Mouse (Mus musculus) ovary, postnatal 36 days (tissue): ENCODE measurements at regions not wholly inside any gene's neighbourhood (a gene's known extent, or its start where the extent isn't known, plus 50 kb on each side); places are given as distances from the start of the nearest gene placed in this dataset.

ENCODE experiments used
- DNase-seq: peaks from one replicate; pipeline ENCODE4 v3.0.0; 2022; ENCODE audit warnings: low spot score, mixed read lengths

DNA sequence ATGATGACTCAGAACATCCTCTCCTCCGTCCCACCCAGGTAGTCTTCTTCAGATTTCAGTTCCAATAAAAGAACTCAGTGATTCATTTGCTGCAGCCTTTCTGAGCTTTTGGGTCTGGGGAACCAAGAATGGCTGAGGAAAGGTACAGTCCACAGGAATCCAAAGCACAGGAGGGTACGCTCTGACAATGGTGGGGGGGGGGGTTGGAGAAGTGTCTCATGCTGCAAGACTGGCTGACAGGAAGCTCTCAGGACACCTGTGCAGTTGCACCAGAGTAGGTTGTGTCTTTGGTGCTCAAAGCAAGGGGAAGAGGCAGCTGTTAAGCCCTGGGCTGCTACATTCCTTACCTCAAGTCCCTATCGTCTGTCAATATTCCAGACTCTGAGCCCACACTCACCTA is 192.7 kb upstream of the Bcl6 start:
- no peak for DNase-seq

DNA sequence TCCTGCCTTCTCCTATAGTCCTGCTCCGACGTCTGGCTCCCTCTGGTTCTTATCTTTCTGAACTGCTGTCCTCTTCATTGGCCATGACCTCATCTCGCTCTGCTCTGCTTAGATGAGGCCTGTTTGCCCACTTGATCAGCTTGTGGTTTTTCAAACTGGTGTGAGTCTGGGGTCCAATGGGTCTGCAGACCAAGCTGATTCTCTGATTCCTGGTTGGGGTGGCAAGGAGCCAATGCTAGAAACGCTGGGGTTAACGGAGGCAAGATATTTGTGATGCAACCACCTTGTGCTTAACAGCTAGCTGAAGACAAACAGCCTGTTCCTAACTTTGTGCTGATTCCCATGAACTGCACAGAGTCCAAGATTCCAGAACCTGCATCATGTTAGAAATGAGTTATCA is 192.0 kb upstream of the Bcl6 start:
- DNase-seq: no peak

DNA sequence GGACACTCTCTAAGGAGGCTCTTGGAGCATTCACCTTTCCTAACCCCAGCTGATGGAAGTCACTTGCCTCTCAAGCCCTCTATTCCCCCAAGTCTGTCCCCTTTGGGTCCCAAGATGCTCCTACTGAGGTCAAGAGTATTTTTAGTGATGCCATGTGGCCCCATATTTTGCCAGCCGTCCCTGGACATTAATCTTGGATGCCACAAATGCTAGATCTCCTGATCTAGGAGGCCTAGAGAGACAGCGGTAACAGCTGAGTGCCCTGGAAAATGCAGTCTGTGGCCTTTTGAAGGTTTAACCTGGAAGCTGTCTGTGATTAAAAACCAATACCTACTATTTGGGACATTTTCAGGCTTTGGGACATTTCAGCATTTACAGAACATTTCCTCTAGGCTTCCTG is 188.9 kb upstream of the Bcl6 start:
- DNase-seq: no peak

DNA sequence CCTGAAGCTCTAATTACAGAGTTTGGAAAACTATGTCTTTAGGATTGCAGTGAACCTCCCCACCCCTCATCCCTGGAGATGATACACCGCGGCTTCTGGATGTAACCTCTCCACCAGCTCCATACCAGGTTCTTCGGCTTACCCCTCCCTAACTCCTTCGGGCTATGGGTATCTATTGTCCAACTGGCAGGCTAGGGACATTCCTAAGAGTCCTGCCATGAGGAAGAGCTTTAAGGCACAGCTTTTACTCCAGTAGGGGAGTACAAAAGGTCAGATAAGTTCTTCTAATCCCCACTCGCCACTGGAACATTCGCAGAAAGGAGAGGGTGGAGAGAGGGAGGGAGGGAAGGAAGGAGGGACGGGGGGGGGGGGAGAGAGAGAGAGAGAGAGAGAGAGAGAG is 188.5 kb upstream of the Bcl6 start:
- DNase-seq: no peak

DNA sequence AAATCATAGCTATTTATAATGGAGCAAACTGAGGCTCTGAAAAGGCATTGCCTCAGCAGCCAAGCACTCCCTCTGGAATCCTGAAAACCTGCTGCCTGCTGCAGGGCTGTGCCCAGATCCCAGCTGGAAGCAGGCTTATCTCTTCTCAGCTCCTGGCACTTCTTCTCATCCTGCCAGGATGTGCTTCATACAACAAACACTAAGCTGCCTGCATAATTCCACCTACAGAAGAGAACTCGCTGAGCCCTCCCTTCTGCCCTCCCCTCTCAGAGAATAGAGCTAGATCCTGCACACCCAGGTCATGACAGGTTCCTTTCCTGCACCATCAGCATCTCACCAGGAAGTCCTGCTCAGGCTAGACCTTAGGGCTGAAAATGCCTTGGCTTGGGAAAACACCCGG is 187.4 kb upstream of the Bcl6 start:
- DNase-seq: no peak

DNA sequence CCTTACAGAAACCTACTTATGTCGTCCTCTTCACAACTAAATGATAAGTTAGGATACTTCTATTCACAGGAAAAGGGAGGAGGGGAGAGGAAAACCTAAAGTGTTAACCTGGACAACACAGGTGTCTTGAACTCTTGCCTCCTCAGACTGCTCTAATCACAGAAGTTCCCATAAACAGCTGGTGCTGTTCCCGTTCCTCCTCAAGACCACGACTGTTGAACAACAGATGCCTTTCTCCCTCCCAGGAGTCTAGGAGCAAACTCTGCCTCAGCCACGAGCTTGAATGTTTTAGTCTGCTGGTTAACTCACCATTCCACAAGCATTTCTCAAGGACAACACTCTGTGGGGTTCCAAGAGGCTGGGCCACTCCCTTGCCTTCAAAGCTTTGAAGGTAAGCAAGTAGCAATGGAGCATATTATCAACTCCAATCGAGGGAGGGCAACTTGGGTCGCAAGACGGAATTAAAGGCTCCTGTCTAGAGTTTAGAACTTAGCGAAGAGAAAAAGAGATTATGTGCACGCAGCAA is 186.6 kb upstream of the Bcl6 start:
- no peak for DNase-seq

DNA sequence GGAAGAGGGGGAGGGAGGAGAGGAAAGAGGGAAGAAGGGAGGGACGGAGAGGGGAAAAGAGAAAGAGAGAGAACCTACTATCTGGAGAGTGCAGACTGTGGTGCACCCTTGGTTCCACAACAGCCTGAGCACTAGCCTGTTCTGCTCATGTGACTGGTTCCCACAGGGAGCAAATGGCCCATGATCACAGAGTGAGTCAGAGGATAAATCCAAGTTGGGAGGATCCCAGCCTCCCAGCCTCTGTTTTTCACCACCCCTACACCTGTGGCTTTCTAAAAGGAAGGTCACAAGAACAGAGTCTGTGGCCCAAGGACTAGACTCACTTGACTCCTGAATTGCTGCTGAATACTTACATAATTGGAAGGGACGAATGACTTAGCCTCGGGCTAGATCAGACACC is 185.9 kb upstream of the Bcl6 start:
- DNase-seq: no peak

DNA sequence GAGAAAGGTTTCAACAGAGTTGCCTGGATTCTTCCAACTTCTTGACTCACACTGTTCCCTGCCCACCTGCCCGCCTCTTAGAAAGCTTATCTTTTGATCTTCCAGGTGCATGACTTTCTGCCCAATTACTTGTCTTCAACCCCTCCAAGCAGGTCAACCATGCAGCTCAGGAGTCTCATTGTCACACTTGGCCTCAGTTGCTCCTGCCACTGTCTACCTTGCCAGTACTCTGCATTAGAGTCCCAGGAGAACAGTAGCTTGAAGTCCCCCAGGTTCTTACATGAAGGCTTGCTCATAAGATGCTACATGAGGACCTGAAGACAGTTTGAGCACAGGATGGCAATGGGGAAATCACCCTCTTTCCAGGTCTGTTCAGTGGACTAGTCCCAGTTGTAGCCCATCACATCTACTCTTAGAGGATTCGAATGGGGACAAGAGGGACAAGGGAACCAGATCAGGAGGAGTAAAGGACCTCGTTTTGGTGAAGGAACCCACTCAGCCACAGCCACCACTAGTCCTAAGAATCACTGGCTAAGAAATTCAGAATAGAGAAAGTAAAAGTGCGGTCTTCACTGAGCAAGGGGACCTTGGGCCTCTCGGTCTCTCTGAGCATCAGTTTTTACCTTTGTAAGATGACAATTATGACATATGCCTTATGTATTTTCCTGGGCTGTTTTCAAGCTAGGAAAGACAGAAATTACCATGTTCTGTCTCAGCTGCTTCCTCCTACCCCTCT is 185.3 kb upstream of the Bcl6 start:
- no peak for DNase-seq

DNA sequence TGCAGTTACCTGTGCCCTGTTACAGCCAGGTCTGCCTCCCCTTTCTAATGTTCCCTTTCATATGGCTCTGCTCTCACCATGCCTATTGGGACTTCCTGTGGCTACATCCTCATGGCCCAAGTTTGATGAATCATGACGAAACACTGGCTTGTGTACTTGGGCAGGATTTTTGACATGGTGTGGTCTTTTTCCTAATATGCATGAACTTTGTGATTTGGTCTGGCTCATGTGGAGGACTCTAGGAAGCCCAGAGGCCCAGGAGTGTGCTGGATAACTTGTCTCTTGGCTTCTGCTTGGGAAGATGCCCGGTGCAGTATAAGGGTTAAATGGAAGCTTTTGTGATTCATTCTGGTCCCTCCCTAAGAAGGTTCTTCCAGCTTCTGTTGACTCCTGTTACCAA is 184.0 kb upstream of the Bcl6 start:
- no peak for DNase-seq

DNA sequence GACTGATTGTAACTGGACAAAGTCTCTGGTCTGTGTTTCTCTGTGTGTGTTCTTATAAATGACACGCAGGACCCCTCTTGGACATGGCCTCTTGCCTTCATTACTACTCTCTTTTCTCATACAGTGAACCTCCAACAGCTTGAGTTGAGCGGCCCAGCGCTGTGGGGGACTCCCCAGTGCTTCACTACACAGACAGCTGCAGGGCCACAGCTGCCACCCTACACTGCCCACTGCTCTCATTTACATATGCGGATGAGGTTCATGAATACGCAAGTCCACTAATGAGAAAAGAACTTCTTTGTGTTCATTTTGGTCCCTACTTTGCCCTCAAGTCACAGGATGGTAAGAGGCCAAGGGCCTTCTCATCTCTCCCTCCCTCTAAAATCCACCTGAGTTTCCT is 183.4 kb upstream of the Bcl6 start:
- no peak for DNase-seq

DNA sequence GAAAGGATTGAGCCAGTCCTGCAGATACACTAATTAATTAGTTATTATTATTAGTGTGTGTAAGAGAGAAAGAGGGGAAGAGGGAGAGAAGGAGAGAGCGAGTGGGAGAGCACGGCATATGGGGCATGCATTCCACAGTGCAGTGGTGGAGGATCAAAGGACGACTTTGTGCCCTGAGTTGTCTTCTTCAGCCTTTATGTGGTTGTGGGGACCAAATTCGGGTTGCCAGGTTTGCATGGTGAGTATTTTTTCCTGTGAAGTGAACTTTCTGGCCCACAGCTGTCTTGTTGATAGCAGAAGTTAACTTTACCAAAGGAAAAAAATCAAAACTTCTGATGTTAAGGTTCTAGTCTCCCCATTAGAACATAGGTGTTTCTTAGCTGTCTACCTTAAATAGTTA is 182.5 kb upstream of the Bcl6 start:
- DNase-seq: no peak

DNA sequence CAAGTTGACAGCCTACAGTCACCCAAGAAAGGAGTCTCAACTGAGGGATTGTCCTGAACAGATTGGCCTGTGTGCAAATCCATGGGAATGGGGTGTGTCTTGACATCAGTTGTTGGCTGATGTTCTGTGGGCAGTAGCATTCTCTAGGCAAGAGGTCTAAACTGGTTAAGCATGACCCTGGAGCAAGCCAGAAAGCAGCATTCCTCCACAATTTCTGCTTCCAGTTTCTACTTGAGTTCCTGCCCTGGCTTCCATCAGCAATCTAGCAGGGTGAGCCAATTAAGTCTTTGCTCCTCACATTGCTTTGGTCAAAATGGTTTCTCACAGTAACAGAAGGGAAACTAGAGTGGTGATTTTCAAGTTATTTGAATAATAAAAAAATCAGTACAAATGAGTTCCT is 177.8 kb upstream of the Bcl6 start:
- no peak for DNase-seq

DNA sequence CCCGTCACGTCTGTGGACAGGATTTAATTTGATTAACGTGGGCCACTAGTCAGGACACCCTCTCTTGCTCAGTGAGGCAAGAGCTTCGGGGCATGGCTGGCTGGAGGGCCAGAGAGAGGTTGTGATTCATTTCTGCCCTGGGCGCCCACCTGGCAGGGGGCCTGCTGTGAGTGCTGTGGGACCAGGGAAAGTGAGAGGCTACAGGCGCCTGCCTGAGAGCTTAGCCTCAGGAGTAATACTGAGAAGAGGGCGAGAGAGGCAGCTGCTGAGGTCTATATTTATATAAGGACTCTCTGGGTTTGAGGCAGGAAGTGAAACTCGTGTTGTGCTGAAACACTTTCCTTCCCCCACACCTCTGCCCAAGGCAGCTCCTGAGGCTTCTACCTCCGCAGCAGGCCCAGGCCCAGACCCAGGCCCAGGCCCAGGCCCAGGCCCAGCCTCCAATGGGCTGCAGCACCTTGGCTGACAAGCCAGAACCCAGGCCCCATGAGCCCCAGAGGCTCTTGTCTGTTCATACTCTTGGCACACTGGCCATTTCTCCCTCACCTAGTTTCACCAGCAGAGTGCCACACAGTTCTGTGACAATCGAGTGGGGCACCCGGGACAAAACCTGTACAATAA is 176.9 kb upstream of the Bcl6 start:
- no peak for DNase-seq

DNA sequence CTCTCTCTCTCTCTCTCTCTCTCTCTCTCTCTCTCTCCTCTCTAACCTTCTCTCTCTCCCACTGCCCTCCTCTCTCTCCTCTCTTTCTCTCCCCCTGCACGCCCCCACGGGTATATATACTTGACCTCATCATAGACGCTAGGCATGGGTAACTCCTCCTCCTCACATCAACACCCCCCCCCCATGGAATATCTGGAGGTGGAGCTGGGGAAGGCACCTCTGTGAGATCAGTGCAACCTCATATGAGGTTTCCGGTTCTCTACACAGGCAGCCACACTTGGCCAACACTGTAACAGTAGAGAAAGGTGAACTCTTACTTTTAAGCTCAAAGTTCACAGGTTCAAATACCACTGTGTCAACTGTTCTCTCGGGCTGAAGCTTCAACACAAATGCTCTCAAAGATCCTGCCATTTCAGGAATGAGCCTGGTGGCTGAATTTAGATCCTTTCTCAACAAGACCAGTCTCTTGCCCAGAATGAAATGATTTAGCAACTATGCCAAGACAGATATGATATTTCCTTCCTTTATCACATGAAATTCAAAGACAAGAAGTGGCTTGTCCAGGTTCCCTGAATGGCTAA is 172.1 kb upstream of the Bcl6 start:
- DNase-seq: no peak

DNA sequence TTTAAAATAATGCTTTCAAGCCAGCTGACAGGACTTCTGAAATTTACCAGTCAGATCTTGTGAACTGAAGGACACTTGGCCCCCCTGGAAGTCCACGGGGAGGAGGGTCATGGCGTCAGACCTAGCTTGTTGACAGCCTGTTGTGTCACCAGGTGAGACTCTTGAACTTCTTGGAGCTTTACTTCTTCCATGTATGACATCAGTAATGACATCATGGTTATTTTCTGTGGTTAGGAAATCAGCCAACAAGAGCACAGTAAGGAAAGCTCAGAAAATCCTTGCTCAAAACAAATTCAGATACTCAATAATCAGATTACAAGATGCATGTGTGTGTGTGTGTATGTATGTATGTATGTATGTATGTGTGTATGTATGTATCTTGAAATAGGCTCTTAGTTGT is 170.7 kb upstream of the Bcl6 start:
- no peak for DNase-seq

DNA sequence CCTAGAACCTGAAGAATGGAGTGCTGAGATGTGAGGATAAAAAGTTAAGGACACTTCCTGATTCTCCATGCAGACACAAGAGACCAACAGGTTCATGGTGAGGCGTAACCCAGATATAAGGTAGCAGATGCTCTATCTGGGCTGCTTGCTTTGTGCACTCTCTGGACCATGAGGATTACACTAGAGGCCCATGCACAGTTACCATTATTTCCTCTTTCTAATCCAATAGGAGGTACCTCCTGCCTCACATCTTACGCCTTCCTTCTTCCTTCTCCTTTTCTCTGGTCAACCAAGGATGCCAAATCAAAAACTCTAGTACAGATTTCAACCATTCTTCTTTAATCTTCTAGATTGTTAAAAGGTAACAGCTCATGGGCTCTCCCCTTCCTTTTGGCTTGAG is 169.1 kb upstream of the Bcl6 start:
- DNase-seq: no peak

DNA sequence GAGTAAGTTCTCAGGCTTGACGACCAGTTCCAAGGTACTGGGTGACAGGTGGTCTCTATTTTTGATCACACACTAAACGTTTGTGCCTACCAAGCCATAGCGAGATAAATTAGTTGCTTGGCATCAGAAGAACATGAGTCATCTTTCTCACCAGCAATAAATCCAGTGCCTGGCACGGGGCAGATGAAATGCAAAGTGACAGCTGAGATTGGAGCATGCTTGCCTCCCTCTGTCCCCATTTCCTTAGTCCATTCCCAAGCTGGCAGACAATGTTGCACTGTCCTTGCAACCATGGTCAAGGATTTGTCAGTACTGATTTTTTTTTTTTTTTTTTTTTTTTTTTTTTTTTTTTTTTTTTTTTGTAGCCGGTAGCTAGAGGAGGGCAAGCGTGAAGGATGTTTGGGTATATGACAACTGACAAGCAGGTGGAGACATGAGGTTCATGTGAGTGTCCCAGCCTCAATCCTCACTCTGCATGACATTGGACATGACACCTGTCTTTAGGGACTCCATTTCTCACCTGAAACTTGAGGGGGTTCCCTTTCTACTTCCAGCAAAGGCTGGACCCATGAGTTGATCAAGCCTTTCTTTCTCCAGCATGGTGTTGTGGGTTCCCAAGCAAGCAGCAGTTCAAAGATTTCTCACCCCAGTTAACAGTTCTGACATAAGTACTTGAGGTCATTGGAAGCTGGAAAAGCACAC is 168.2 kb upstream of the Bcl6 start:
- no peak for DNase-seq

DNA sequence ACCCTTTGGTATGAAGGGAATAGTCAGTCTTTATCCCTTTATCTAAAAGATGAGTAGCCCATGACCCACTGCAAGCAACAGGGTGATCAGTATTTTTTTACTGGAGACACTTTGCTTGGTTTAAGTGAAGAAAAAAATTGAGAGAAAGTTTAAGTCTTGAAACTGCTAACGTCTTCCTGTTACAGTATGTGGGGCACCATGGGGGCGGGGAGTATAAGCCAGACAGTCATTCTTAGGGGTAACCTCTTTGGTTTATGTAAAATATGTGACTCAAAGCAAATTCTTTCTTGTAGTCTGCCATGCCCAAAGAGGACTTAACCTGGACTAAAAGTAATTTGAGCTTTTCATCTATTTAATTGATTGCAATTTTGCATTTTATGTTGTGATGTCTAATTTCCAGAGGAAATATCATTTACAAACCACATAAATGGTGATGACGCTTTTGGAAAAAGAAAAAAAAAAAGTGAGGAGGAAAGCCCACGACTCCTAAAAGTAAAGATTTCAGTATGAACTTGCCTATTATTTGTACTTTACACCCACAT is 166.2 kb upstream of the Bcl6 start:
- no peak for DNase-seq

DNA sequence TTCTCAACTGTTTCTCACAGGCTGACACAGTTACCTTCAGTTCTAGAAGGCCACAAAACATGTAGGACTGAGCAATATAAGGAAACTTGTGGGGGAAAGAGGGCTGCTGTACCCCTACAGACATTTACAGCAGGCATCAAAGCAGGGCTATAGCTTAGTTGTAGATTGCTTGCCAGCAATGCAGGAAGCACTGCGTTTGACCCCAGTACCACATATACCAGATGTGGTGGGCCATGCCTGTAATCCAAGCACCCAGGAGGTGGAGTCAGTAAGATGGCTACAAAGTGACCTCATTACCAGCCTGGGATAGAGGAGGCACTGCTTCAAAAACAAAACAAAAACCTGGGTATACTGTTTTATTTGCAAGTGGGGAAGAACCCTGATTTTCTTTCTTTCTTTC is 165.3 kb upstream of the Bcl6 start:
- DNase-seq: no peak

DNA sequence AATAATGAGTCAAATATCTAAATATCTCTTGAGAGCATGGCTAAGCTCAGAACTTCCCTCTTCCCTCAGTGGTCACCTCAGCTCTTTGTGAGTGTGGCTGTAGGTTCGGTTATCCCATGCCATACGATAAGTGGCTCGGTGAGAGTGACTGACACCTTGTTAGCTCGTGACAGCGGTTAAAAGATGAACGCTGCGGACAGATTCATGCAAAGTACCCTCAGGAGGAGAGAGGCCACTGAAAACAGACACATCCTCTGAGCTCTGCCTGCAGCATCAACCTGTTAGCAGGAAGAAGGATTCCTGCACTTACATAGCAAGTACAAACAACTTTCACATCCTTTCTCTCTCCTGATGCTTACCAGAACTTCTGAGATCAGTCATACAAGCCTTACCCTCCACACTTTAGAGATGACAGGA is 163.2 kb upstream of the Bcl6 start:
- DNase-seq: no peak

DNA sequence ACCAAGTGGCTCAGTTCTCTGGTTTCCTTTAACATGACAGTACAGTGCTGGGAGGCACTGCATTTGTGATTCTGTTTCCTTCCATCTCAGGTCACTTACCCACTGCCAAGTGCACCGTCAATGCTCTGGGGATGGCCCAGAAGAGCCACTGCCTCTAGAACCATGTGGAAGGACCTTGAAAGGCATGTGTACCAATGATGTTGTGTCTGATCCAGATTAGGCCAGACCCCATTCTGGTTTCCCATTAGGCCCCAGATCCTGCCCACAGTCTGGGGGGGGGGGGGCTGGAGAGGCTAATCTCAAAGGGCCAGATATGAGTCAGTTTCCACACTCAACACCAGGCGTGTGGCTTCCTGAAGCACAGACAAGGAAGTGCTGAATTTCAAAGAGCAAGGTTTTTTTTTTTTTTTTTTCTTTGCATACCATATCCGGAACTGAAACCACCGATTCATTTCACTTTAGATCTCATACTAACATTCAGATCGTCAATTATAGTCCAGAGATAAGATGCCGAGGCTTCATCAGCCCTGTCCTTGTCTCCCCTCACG is 162.6 kb upstream of the Bcl6 start:
- DNase-seq: no peak

DNA sequence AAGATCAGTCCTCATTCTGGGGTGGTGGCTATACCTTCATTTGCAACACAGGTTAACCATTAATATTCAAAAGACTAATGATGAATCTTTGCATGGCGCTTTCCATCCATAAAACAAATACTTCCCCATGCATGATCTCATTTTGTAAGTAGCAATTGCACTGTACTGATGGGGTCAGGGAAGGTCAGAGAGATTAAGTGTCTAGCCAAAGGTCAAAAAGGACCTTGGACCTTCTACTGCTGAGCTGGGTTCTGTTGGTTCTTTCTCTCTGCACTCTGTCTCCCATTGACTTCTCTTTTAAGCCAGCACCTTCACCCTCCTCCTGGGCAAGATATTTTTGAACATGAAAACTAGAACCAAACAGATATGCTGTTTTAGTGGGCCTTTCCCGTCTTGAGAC is 161.9 kb upstream of the Bcl6 start:
- DNase-seq: no peak
